Mouse (Mus musculus): ENCODE measurements around the gene H2al2a.

DNA sequence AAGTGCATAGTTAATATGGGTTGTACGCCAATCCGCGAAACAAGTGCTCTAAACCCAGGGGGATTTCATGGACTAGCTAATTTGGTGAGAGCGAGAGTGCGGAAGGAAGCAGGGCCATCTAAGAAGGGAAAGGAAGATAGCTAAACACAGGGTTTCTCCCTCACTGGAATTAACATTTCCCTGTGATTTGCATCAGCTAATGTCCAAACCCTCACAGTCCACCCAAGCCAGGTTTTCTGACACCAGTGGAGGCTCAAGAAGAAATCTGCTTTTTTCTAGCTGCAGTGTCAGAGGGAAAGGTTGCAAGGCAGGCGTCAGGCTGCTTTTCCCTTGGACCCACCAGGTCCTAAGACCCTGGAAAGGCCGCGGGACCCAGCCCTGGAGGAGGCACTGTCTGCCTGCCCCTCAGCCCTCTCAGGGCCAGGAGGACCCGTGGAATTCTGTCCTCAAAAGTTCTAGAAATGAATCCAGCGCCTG, 42.2 kb upstream of the H2al2a start:
- no peak for TF ChIP-seq POLR2A (IDR thresholded peaks at IDR 0.05; ENCODE audit: borderline replicate concordance, control insufficient read depth, low read depth, low read length)
- TF ChIP-seq CTCF (IDR thresholded peaks at IDR 0.05; ENCODE audit: control insufficient read depth, insufficient read depth, low read length), result no peak
